Mouse (Mus musculus): ENCODE results near the gene Fsd2.

Gene Fsd2

DNA sequence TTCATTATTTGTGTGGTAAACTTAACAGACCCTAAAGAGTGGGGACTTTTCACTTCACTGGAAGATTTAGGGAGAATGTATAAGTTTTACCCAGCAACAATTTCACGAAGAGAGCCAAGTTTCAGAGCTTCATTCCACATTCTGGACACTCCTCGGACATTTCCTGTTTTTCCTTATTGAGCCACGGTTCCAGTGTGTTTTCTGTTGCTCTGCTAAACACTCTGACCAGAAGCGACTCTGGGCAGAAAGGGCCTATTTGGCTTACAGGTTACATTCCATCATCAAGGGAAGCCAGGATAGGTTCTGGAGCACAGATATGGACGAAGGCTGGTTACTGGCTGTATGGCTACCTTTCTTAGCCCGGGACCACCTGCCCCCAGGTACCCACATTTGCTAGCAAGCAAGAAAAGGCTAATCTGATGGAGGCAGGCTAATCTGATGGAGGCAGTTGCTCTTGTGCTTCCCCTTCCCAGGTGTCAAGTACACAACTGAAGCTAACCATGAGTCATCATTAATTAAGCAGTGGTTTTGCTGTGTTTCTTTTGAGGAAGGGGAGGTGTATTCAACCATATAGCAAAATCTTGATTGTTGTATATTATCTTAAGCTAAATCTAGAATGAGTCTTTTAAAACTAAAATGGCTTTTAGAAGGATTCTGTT, 6.0 kb upstream of the Fsd2 start:
- DNase-seq (ENCODE audit: low read depth in 2 of 2, low spot score in 2 of 2), result no peak

DNA sequence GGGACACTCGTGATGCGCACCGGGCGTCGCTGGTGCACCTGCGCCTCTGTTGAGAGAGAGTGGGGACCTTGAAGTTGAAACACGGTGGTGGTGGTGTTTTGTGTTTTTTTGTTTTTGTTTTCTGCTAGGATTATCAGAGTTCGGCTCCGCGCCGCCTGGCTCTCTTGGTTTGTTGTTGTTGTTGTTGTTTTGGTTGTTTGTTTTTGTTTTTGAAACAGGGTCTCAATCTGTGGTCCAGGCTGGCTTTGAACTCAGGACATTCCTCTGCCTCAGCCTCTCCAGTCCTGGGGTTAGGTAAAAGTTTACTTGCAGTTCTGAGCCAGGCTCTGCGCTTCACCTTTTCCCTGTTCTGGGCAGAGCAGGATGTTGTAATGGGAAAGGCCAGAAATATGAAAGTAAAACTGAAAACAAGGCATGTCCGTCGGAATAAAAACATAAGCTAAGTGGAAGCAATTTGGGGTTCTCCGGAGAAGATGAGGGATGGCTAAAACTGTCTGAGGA, 5.2 kb upstream of the Fsd2 start:
- DNase-seq (ENCODE audit: low read depth in 2 of 2, low spot score in 2 of 2), result no peak

DNA sequence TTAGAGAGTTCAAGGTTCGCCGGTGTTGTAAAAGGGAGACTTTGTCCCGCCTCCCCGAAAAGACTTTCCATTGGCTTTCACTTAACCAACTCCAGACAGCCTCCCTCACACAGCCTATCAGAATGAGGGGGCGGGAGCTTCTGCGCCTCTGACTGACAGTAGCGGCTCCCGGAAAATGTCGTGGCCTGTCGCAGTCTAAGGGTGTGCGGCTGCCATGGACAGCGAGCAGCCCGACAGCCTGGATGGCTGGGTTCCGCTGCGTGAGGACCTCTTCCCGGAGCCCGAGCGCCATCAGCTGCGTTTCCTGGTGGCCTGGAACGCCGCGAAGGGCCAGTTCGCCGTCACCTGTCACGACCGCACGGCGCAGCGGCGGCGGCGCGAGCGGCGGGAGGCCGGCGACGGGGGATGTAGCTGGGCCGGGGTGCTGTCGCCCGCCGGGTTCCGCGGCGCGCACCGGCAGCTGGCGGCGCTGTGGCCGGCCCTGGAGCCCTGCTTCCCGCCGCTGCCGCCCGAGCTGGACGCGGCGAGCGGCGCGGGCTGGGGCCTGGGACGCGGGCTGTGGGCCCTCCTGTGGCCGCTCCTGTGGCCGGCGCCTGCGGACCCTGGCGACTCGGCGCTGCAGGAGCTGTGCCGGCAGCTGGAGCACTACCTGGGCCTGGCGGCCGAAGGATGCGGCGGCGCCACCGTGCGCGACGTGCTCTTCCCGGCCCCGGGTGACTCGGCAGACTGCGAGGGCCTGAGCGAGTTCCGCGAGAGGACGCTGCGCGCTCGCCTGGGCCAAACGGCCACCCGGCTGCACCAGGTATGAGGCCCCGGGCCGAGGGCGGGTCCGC, 4.6 kb upstream of the Fsd2 start, which contains the start of gene Whamm:
Gene Whamm (plus strand): TSS at position 159 of the 833 bp plus-strand sequence.
- peak; percentile 82 to 90 for DNase-seq (ENCODE audit: low read depth in 2 of 2, low spot score in 2 of 2)

DNA sequence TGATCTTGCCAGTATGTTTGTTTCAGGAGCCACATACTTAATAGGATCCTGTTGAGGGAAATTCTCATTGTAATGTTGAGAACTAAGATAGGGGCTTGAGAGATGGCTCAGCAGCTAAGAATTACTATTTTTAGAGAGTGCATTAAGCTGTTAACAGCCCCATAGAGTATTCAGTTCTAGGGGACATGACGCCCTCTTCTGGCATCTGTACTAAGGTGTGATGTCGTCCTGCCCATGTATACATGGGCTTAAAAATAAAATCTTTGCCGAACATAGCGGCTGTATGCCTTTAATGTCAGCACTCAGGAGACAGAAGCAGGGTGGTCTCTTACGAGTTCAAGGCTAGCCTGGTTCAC, 4.0 kb upstream of the Fsd2 start:
- no peak for DNase-seq (ENCODE audit: low read depth in 2 of 2, low spot score in 2 of 2)

DNA sequence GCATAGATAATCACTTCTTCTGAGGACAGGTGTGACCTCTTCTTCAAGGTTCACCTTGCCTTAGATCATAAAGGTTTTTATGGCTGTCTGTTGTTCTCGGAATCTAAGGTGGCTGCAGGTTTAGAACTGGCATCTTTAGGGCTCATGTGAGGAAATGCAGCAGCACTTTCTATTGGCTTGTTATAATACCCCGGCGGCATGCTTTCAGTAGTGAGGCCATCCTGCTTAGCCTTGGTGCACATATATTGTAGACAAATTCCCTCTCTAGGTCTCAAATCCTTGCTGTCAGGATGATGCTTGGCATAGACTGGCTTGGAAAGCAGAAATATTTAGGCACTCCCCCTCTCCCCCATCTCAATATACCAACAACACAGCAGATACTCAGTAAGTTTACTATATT, 3.5 kb upstream of the Fsd2 start:
- DNase-seq (ENCODE audit: low read depth in 2 of 2, low spot score in 2 of 2), result no peak

DNA sequence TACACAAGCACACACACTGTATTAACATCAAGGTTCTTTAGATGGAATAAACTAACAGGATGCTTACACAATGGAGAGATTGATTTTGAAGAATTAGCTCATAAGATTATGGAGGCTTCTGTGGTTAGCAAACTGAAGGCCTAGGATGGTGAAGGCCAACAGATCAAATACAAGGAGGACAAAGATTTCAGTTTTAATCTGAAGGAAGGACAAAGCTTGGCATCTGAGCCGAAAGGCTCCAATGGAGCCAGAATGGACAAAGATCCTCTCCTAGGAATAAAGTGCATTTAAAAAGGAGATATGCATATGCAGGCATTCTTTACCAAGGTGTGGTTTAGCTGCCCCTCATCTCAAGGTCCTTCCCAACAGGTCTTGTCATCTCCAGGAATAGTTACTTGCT, 3.1 kb upstream of the Fsd2 start:
- DNase-seq (ENCODE audit: low read depth in 2 of 2, low spot score in 2 of 2), result no peak

DNA sequence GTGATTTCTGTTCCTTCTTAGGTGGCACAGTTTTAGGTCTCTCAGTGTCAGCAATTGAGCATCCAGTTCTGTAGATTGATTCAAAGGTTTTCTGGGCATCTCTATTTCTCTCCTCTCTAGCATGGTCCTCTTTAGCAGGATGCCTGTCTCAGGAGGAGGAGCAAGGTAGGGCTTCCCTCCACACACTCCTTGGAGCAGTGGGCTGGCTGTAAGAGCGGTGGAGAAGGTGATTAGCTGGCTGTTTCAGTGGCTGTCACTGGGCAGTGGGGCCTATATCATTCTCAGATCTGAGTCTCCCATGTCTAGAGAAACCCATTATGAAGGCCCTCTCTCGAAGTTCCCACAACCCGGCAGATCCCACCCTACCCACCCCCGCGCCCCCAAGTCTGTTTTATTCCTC, 652 bp upstream of the Fsd2 start:
- DNase-seq (ENCODE audit: low read depth in 2 of 2, low spot score in 2 of 2), result no peak

DNA sequence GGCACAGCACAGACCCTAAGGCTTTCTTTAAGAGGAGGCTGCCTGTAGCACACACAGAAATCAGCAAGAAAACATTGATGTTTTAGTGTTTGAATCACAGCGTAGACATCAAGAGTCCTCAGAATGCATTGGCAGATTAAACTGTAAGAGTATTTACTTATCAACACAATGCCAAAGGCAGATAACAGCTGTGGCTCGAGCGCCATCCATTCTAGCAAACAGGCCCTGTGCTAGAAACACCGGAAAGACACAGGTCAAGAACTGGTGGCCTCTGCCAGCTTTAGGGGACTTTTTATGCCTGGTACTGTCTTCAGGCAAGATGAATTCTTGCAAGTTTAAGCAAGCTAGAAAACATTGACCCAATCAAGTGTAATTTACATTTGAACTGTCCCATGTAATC, 412 bp downstream of the Fsd2 start:
- DNase-seq (ENCODE audit: low read depth in 2 of 2, low spot score in 2 of 2), result no peak

DNA sequence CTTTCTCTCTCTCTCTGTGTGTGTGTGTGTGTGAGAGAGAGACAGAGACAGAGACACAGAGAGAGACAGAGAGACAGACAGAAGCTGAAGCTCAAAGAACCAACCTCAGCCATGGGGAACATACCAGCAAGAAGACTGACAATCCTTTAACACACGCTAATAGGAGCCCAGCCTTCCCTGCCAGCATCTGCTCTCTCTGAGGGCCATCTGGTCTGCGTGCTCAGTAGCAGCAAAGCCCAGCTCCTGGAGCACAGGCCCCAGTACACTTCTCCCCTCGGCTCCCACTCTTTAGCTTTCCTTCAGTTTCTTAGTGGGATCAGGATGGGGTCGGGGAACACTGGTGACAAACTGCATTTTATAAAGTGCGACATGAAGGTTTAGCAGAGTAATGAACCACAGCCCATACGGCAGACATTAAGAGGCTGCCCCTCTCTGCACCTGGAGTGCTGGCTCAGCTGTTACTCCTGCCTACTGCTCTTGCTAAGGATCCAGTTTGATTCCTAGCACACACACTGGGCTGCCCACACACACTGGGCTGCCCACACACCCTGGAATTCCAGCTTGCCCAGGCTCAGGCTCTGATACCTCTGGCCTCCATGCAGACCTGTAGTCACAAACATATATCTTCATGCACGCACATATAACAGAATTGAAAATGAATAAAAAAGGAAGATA, 1.2 kb downstream of the Fsd2 start:
- no peak for DNase-seq (ENCODE audit: low read depth in 2 of 2, low spot score in 2 of 2)

DNA sequence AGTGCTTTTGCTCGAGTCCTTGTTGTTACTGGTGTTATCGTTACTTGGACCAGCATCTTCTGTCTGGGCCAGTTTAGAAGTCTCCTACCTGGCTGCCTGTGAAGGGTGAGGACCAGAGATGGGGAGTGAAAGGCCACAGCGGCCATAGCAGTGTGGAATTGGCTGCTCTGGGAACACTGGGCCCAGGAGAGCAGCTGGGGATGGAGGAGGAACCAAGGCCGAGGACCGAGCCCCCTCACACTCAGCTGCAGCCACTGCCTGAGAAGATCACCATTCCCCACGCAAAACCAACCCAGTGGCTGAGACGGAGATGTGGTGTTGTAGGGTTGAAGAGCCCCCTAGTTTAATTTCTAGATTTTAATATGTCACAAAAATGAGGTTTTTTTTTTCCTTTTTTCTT, 2.0 kb downstream of the Fsd2 start:
- no peak for DNase-seq (ENCODE audit: low read depth in 2 of 2, low spot score in 2 of 2)

DNA sequence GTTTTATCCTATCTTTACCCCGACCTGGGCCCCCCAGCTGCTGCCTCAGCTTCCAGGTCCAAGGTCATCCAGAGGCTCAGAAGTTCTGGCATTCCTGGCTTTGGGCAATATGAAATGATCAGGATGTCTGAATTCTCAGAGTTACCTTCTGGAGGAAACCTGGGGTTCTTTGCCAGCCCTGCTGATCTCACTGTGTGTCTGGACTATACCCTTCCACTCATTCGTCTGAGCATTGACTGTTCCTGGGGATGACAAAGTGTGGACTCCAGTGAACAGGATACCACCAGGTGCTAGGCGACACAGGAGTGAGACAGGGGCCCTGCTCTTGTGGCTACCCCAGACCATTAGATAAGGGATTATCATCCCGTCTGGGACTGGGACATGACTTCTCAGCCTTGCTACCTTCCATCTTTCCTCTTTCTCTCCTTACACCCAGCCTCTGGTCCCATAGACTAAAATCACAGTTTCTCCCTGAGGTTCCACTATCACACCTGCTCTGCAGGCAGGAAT, 3.2 kb downstream of the Fsd2 start:
- DNase-seq (ENCODE audit: low read depth in 2 of 2, low spot score in 2 of 2), result no peak

DNA sequence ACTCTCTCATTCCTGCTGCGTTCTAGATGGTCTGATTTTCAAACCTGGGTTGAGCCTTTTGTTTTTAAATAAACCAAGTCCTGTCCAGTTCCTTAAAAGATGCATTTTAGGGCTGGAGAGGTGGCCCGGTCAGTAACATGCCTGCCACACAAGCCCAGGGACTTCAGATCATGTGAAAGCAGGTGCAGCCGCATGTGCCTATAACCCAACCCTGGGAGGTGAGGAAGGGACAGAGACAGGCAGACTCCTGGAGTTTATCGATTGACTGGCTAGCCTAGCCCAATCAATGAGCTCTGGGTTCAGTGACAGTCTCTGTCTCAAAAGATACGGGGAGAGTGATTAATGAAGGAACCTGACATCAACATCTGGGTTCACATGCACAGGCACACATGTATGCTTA, 5.5 kb downstream of the Fsd2 start:
- no peak for DNase-seq (ENCODE audit: low read depth in 2 of 2, low spot score in 2 of 2)

DNA sequence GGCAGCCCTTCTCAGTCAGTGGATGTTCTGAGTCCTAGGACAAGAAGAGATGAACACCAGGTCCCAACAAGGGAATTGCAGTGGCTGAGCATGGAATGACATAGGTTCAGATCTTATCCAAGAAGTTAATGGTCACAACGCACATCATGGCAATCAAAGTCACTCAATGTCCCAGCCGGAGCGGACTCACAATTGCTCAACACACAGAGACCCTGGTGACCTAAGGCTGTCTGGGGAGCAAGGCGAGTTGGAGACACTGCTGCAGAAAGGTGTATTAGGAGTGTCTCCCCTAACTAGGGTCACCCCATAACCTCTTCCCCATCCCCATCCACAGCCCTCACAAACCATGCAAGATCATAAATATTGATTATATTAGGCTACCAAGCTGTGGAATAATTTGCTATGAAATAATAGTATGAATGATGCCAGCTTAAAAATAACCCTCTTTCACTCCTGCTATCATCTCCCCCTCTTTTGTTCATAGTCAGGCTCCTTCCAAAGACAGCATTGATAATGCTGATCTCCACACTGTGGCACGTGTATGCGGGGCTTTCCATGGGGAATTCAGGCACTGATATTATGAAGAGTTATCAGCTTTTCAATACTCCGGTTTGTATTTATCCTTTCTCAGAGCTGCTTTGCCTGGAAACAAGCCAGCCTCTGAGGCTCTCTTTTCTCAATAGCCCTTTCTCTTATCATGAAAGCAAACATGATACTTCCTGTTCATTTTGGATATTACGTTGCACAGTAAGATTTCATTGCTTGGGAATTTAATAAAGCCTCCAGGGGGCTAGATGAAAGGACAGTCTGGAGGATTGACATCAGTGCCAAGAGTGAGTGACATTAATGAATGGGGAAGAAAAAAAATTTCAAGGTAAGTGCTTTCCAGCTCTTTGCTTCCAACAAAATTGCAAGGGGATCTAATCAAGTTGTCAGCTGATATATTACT, 6.4 kb downstream of the Fsd2 start:
- DNase-seq (ENCODE audit: low read depth in 2 of 2, low spot score in 2 of 2), result no peak

DNA sequence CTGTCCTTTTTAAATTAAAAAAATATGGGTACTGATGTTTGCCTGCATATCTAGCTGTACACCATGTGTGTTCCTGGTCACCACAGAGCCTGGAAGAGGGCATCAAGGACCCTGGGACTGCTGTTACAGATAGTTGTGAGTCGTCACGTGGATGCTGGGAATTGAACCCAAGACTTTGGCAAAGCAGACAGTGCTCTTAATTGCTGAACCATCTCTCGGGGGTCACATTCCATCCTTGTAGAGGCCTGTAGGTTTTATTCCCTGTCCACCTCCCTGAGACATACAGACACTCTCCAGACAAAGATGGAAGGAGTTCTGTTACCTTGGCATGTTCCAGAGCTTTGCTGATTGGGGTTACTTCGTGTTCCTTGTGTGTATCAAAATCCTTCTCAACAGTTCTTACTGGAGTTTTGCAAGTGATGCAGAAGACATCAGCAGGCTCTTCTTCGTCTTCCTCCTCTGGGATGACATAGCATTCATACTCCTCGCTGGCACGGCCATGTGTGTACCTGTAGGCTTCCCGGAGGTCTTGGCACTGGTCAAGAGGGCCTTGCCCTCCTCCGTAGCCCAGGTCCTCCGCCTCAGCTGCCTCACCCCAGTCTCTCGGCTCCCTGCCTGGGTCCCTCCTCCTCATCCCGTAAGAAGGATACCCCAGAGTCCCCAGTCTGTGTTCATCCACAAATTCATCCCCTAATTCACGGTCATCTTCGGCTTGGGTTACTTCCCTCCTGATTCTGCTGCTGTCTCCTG, 7.3 kb downstream of the Fsd2 start:
- DNase-seq (ENCODE audit: low read depth in 2 of 2, low spot score in 2 of 2), result no peak

DNA sequence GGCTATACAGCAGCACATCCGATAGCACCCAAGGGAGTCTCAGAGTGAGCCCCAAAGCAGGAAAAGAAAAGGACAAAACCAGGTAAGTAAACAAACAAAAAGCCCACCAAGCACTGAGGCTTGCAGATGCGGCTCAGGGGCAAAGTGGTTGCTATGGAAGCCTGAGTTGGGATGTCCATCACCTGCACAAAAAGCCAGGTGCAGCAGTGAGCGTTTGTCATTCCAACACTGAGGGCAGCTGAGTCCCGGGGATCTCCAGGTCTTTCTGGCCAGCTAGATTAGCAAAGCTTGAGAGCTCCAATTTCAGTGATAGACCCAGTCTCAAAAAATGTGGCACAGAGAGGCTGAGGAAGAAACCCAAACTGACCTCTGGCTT, 8.8 kb downstream of the Fsd2 start:
- DNase-seq (ENCODE audit: low read depth in 2 of 2, low spot score in 2 of 2), result no peak

DNA sequence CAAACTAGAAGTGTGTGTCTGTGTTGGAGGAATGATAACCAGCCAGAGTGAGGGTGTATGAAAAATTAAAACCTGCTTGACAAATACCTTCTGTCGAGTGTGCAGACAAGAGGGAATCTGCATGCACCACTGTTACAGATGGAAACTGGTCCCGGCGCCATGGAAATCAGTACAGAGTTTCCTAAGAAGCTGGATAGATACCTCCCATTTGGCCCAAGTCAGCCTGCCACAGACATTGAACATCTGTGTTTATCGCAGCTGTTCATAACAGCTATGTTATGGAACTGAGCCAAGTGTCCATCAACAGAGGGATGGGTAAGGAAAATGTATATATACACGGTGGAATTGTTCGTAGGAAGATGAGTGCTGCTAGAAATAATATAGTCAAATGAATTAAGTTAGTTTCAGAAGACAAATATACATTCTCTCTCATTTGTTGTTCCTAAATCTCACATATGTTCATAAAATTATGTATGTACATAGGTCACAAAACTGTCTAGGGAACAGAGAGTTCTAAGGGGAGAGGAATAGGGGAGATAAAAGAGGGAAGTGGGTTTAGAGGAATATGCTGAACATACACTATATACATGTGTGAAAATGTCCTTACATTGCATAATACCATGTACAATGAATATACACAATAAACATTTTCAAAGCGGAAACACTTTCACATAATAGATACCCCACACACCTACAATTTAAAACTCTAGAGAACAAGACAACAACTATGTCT, 9.3 kb downstream of the Fsd2 start:
- no peak for DNase-seq (ENCODE audit: low read depth in 2 of 2, low spot score in 2 of 2)

DNA sequence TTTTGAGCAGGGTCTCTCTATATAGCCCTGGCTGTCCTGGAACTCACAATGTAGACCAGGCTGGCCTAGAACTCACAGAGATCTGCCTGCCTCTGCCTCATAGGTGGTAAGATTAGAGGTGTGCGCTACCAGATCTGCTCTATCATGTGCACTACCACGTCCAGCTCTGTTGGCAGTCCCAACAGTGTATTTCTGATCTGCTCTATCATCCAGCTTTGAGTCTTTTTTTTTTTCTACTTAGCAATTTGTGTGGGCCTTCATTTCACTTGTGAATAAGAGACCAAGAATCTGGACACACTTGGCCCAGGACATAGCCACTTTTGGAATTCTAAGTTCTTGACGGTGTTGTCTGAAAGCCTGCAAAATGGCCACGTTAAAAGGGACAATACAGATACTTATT, 9.9 kb downstream of the Fsd2 start:
- no peak for DNase-seq (ENCODE audit: low read depth in 2 of 2, low spot score in 2 of 2)

DNA sequence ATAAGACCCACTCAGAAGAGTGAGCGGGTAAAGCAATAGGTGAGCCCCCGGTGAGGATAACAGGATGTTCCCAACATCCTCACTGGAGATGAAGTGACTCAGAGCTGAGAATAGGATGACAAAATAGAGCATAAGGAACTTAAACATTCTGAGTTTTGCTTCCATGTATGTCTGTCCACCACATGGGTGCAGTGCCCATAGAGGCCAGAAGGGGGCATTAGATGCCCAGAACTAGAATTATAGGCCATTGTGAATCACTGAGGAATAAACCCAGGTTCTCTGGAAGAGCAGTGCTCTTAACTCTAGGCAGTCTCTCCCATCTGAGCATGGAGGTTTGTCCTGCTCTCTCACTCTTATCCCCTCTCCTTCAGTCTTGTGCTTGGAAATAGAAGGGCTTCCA, 12.4 kb downstream of the Fsd2 start:
- DNase-seq (ENCODE audit: low read depth in 2 of 2, low spot score in 2 of 2), result no peak

DNA sequence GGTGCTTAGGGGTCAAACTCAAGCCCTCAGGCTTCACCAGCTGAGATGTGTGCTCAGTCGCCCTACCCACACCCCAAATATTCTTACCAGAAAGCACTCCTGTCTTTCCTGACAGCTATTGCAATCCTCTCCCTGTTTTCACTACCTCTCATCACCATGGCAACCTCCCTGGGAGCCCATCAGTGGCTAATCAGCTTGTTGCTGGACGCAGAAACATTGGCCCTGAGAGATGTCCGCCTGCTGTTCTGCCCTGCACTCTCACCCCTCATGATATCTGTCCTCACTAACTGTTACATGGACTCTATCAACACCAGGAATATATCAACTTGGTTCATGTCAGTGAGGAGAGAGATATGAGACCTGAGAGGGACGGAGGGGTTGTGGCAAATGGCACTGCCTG, 13.2 kb downstream of the Fsd2 start:
- no peak for DNase-seq (ENCODE audit: low read depth in 2 of 2, low spot score in 2 of 2)

DNA sequence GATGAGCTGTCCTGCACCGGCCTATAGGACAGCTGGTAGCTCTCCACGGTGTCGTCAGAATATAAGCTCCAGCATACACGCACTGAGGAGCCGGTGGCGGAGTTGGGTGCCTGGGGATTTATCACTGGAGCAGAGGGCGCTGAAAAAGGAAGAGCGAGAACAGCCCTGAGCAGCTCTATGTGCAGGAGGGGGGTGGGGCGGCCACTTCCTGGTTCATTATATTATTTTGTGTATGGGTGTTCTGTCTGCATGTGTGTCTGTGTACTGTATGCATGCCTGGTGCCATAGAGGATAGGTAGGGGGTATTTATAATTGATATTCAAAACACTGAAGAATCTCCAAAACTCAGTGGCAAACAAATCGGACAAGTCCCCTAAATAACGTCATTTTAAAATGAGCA, 17.9 kb downstream of the Fsd2 start:
- no peak for DNase-seq (ENCODE audit: low read depth in 2 of 2, low spot score in 2 of 2)
